Mouse (Mus musculus) B cell, adult 62 days (primary cell): ENCODE data around the gene Epha6. TPM values are rescaled to one million over a fixed set of nuclear protein-coding genes. Genes with fewer than 3 reads are reported as not detected.

Experiments
- total RNA-seq: library from RNA; stranded (reverse); gene quantifications from 4 replicates; pipeline ENCODE4 v1.2.4, GENCODE M21; 2023

Epha6 gene
- not detected in 4 replicates for total RNA-seq

DNA sequence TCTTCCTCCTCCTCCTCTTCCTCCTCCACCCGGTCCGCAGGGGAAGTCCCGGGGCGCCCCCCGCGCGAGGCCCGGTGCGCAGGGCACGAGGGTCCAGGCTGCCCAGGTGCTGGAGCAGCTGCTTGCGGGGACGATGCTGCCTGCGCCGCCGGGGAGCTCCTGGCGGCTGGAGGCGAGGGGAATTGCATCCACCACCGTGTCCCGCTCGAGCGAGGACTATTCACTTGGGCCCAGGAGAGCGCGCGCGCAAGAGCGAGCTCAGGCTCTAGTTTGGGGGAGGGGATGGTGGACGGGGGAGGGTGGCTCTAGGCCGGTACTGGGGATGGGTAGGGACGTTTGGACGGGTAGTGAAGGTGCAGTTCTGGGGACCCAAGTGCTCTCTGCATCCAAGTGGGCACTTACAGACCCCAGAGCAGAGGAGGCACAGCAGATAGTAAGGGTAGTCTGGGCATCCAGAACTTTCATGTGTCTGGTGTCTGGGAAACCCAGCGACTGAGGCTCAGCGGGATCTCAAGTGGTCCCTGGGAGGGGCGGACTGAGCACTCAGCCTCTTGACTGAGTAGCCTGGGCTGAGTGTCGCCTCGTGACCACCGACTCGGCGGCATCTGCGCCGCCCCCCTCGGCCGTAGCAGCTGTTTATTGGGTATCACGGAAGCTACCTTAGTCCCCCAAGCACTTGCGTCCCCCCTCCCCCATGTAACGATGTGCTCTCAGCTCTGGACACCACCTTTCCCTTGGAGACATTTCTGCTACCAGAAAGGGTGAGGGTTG lies at the start of gene Epha6:
TSS of gene Epha6 (minus strand) at position 471 of the 771 bp plus-strand sequence.

DNA sequence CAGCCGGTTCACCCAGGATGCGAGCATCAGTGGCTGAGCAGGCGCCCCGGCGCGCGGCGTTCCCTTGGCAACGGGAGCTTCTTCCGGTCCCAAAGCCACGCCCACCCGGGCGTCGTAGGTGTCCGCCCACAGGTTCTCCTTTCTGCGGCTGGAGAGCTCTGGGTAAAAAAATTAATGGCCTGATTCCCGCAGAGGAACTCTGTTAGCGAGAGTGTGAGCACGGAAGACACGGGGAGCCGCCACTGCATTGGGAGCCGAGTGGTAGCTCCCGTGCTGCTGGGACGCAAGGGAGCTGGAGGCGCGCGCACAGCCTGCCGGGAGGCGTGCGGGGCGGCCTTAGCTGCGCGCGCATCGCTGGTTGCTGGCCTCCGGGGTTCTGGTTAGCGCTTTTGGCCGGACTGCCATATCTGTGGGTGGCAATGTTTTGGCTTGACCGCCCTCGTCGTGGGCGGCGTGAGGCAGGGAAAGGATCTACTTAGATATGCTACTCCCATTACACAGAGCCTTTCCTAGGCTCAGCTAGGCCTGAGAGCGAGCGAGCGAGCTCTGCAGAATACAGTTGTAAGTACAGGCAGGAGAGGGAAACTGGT lies 966.1 kb downstream of the Epha6 start, which contains the start of gene Arl6:
TSS of gene Arl6 (minus strand) at position 290 of the 590 bp plus-strand sequence.

